Mouse (Mus musculus): Measurements from ENCODE around the gene Bbs7. TPM values are rescaled to one million over a fixed set of nuclear protein-coding genes. Genes with fewer than 3 reads are reported as not detected.
"Not testable (repeated sequence)": the region's sequence is repeated elsewhere in the genome, so short reads cannot be mapped to it uniquely, and the experiment has no call there.

Gene Bbs7
- 7.2 and 10.3 TPM in 2 replicates for polyA plus RNA-seq (2012; ENCODE audit: insufficient read depth, insufficient read length, missing spikeins)

GRCm38 (mm10) chr3:36613202-36613907 lies at the start of gene Bbs7:
TSS of gene Bbs7 (minus strand) at chr3:36613477.
- H3K27ac ChIP-seq (ENCODE audit: insufficient read depth, low read depth, low read length), result no peak within 1 kb of the TSS
- peak within 1 kb of the TSS; percentile 66 for H3K4me3 ChIP-seq (ENCODE audit: insufficient read depth, low read length)
- H3K4me1 ChIP-seq (ENCODE audit: control insufficient read depth, insufficient read depth, low read length), result peaks cover 4% of the 10 kb centered on the region; the same call in 1 of the 2 replicates
- TF ChIP-seq POLR2A (IDR thresholded peaks at IDR 0.05; ENCODE audit: borderline replicate concordance, low read depth, low read length) (no peak), CTCF (IDR thresholded peaks at IDR 0.05; ENCODE audit: low read depth, low read length) (no peak)

- not testable (repeated sequence) for H3K4me3 ChIP-seq (ENCODE audit: insufficient read depth, low read length); H3K27ac ChIP-seq (ENCODE audit: insufficient read depth, low read depth, low read length); H3K4me1 ChIP-seq (ENCODE audit: control insufficient read depth, insufficient read depth, low read length)
Observed at GRCm38 (mm10) chr3:36645245-36645559, 31.9 kb upstream of the Bbs7 start.

GRCm38 (mm10) chr3:36644554-36645244 lies 31.4 kb upstream of the Bbs7 start:
- H3K27ac ChIP-seq (ENCODE audit: insufficient read depth, low read depth, low read length), result no peak overlapping the region
- TF ChIP-seq POLR2A (IDR thresholded peaks at IDR 0.05; ENCODE audit: borderline replicate concordance, low read depth, low read length), result no peak
- TF ChIP-seq CTCF (IDR thresholded peaks at IDR 0.05; ENCODE audit: low read depth, low read length), result no peak
- no peaks in the 10 kb centered on the region for H3K4me1 ChIP-seq (ENCODE audit: control insufficient read depth, insufficient read depth, low read length)
- no peak overlapping the region for H3K4me3 ChIP-seq (ENCODE audit: insufficient read depth, low read length)

GRCm38 (mm10) chr3:36643354-36643753 lies 30.1 kb upstream of the Bbs7 start:
- no peak for TF ChIP-seq CTCF (IDR thresholded peaks at IDR 0.05; ENCODE audit: low read depth, low read length)
- no peak for TF ChIP-seq POLR2A (IDR thresholded peaks at IDR 0.05; ENCODE audit: borderline replicate concordance, low read depth, low read length)
- no peak overlapping the region for H3K27ac ChIP-seq (ENCODE audit: insufficient read depth, low read depth, low read length)
- no peak overlapping the region for H3K4me3 ChIP-seq (ENCODE audit: insufficient read depth, low read length)
- H3K4me1 ChIP-seq (ENCODE audit: control insufficient read depth, insufficient read depth, low read length), result no peaks in the 10 kb centered on the region

GRCm38 (mm10) chr3:36642736-36643135 lies 29.5 kb upstream of the Bbs7 start:
- no peak overlapping the region for H3K4me3 ChIP-seq (ENCODE audit: insufficient read depth, low read length)
- H3K27ac ChIP-seq (ENCODE audit: insufficient read depth, low read depth, low read length), result no peak overlapping the region
- no peak for TF ChIP-seq POLR2A (IDR thresholded peaks at IDR 0.05; ENCODE audit: borderline replicate concordance, low read depth, low read length)
- TF ChIP-seq CTCF (IDR thresholded peaks at IDR 0.05; ENCODE audit: low read depth, low read length), result no peak
- H3K4me1 ChIP-seq (ENCODE audit: control insufficient read depth, insufficient read depth, low read length), result no peaks in the 10 kb centered on the region

- H3K4me3 ChIP-seq (ENCODE audit: insufficient read depth, low read length), result no peak overlapping the region
- no peak overlapping the region for H3K27ac ChIP-seq (ENCODE audit: insufficient read depth, low read depth, low read length)
- no peaks in the 10 kb centered on the region for H3K4me1 ChIP-seq (ENCODE audit: control insufficient read depth, insufficient read depth, low read length)
- TF ChIP-seq POLR2A (IDR thresholded peaks at IDR 0.05; ENCODE audit: borderline replicate concordance, low read depth, low read length), result no peak
- TF ChIP-seq CTCF (IDR thresholded peaks at IDR 0.05; ENCODE audit: low read depth, low read length), result 0 out of 2 replicates have a peak, but pooled peaks have one; percentile 24
Observed at GRCm38 (mm10) chr3:36640787-36641186, 27.5 kb upstream of the Bbs7 start.

- TF ChIP-seq CTCF (IDR thresholded peaks at IDR 0.05; ENCODE audit: low read depth, low read length) (no peak), POLR2A (IDR thresholded peaks at IDR 0.05; ENCODE audit: borderline replicate concordance, low read depth, low read length) (no peak)
- Histone ChIP-seq H3K4me1 (ENCODE audit: control insufficient read depth, insufficient read depth, low read length) (no peaks in the 10 kb centered on the region), H3K27ac (ENCODE audit: insufficient read depth, low read depth, low read length) (no peak overlapping the region), H3K4me3 (ENCODE audit: insufficient read depth, low read length) (no peak overlapping the region)
Observed at GRCm38 (mm10) chr3:36635449-36635848, 22.2 kb upstream of the Bbs7 start.

- Histone ChIP-seq H3K27ac (ENCODE audit: insufficient read depth, low read depth, low read length) (no peak overlapping the region), H3K4me1 (ENCODE audit: control insufficient read depth, insufficient read depth, low read length) (no peaks in the 10 kb centered on the region), H3K4me3 (ENCODE audit: insufficient read depth, low read length) (no peak overlapping the region)
- TF ChIP-seq CTCF (IDR thresholded peaks at IDR 0.05; ENCODE audit: low read depth, low read length), result no peak
- no peak for TF ChIP-seq POLR2A (IDR thresholded peaks at IDR 0.05; ENCODE audit: borderline replicate concordance, low read depth, low read length)
Observed at GRCm38 (mm10) chr3:36626803-36627202, 13.5 kb upstream of the Bbs7 start.

- no peak overlapping the region for H3K4me3 ChIP-seq (ENCODE audit: insufficient read depth, low read length)
- peaks cover 4% of the 10 kb centered on the region; the same call in 1 of the 2 replicates for H3K4me1 ChIP-seq (ENCODE audit: control insufficient read depth, insufficient read depth, low read length)
- TF ChIP-seq POLR2A (IDR thresholded peaks at IDR 0.05; ENCODE audit: borderline replicate concordance, low read depth, low read length) (no peak), CTCF (IDR thresholded peaks at IDR 0.05; ENCODE audit: low read depth, low read length) (no peak)
- no peak overlapping the region for H3K27ac ChIP-seq (ENCODE audit: insufficient read depth, low read depth, low read length)
Observed at GRCm38 (mm10) chr3:36618181-36618580, 4.9 kb upstream of the Bbs7 start.

- TF ChIP-seq CTCF (IDR thresholded peaks at IDR 0.05; ENCODE audit: low read depth, low read length) (no peak), POLR2A (IDR thresholded peaks at IDR 0.05; ENCODE audit: borderline replicate concordance, low read depth, low read length) (no peak)
- no peak overlapping the region for H3K27ac ChIP-seq (ENCODE audit: insufficient read depth, low read depth, low read length)
- H3K4me3 ChIP-seq (ENCODE audit: insufficient read depth, low read length), result peak overlapping the region; percentile 66; the same call in 1 of the 2 replicates
Observed at GRCm38 (mm10) chr3:36613908-36614255, 605 bp upstream of the Bbs7 start.

More at GRCm38 (mm10) chr3:36613908-36614255, 605 bp upstream of the Bbs7 start:
- H3K4me1 ChIP-seq (ENCODE audit: control insufficient read depth, insufficient read depth, low read length), result peaks cover 4% of the 10 kb centered on the region; the same call in 1 of the 2 replicates
